Mouse (Mus musculus): Measurements from ENCODE around the gene Gm28230. TPM values are rescaled to one million over a fixed set of nuclear protein-coding genes. Genes with fewer than 3 reads are reported as not detected.
A peak's percentile ranks its signal among the peaks of the same experiment; 100 is the strongest.

Gm28230 gene
- total RNA-seq (2022) = not detected

DNA sequence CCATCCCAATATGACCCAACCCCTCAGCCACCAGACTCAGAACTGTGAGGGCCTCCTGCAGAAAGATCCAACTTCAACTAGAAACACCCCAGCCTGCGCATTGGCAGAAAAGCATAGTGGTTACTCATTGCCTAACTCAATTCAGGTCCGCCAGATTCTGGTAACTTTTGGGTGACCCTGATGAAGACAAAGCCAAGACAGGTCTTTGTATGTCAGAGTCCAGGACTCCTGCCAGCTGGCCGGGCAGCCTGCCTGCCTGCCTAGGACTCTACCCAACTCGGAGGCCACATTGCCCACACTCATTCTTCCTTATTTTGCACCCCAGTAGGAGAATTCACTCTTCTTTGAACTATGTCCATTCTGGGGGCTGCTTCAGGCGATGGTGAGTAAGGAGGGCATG lies at the start of gene Gm28230:
Gene Gm28230 (plus strand): TSS at position 178 of the 400 bp plus-strand sequence.
- DNase-seq (ENCODE audit: low spot score) = no peak

DNA sequence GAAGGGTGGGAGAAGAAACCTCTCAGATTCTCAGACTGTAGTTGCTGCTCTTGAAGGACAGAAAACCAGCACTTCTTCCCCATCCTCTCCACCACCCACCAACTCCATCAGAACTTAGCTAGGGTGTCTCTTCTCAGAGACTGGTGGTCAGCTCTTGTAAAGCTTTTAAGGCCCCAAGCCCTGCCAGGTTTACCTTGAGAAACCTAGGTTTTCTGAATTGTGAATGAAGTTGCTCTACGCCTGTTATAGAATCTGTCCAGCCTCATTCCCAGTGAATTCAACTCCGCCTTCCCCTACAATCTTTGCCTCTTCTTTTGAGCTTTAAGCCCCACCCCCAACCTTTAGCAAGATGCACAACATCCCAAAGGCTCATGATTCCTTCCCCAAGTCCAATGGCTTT lies 49.4 kb upstream of the Gm28230 start:
- no peak for DNase-seq (ENCODE audit: low spot score)

DNA sequence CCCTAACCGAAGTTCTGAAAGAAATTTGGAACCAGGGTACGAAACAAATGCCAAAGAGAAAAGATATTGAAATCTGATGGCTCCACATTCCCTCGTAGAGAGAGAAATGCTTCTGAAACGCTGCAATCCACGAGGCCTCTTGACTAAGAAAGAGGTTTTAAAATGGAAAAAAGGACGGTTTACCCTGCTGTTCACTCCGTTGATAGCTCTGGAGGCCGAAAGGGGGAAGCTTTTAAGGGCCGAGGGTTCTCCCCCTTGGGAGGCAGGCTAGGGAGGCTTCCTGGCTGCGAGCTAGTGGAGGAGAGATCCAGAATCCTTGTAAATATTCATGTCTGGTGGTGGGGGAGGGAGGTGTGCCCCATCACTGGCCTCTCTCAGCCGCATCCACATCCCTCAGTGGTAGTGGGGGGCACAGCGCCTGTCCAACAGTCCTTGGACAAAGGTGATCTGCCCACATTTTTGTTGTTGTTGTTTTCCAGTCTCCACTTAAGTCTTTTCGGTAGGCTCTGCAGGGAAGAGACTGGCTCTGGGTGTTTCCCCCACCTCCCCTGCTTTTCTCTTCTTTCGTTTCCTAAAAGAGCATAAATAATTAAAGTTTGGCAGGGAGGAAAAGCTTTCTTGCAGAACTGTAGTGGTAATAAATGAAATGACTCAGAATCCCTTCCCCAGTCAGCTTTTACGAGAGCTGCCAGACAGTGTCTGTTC lies 47.5 kb upstream of the Gm28230 start, which contains the start of gene Hoxd11:
Gene Hoxd11 (plus strand): TSS at position 667 of the 705 bp plus-strand sequence.
- no peak for DNase-seq (ENCODE audit: low spot score)

DNA sequence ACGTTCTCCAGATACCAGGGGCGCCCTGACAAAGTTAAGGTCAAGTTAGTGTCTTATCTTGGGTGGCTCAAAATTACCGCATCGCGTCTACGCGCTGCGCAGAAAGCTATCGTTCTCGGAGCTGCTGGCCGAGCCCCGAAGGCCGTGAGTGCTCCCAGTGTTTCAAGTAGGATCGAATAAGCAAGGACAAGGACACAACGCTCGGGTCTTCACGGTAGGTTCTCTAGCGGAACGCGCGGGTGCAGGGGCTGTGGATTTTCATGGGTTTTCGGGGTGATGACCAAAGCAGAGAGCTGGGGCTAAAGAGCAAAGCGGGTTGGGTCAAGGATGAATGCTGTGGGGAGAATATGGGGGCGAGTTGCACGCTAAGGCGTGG lies 46.9 kb upstream of the Gm28230 start:
- no peak for DNase-seq (ENCODE audit: low spot score)

DNA sequence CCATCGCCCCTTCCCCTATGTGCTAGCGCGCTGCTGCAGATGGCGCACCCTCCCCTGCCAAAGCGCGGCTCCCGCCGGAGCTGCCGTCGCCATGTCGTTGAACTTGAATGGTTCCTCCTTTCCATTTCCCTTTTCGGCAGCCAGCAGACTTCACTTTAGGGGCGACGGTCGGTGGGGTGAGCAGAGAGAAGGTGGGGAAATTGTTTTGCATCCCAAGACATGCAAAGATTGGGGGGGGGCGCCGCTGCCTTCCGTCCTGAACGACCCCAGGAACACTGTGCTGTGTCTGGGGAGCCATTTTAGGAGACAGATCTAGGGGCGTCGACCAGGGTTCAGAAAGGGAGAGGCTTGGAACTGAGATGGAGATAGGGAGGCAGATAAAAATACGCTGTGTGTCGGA lies 46.5 kb upstream of the Gm28230 start:
- no peak for DNase-seq (ENCODE audit: low spot score)

DNA sequence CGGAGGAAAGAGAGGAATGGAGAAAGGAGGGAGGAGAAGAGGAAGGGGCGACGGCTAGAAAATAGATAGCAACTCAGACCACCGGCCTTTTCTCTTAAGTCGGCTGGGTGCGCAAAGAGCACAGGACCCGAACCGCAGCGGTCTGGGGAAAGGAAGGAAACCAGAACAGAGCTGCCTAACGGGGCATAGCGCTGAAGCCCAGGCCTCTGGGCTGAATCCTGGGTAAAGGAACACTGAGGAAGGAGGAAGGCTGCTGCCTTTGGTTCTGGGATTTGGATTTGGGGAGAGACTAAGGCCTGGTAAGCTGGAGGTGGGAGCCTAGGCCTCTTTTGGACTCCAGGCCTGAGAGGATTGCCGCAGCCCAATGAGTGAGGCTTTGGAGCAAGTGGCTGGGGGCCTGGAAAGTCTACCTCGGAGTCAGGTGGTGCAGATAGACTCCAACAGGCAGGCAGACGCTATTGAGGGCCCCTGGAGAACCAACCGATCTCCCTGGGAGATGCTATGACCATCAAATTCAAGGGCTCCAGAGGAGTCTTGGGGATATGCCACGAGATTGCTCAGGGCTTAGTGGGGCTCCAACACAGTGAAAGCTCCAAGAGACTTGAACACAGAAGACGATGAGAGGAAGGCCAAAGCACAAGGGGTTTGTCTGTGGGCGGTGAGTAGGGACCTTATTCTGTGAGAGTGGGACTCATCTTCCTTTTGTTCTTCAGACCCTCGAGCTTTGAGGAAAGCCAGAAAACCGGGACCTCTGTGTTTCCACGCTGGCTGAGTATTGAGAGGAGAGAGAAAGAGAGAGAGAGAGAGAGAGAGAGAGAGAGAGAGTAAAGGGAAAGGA lies 45.7 kb upstream of the Gm28230 start:
- DNase-seq (ENCODE audit: low spot score) = no peak

DNA sequence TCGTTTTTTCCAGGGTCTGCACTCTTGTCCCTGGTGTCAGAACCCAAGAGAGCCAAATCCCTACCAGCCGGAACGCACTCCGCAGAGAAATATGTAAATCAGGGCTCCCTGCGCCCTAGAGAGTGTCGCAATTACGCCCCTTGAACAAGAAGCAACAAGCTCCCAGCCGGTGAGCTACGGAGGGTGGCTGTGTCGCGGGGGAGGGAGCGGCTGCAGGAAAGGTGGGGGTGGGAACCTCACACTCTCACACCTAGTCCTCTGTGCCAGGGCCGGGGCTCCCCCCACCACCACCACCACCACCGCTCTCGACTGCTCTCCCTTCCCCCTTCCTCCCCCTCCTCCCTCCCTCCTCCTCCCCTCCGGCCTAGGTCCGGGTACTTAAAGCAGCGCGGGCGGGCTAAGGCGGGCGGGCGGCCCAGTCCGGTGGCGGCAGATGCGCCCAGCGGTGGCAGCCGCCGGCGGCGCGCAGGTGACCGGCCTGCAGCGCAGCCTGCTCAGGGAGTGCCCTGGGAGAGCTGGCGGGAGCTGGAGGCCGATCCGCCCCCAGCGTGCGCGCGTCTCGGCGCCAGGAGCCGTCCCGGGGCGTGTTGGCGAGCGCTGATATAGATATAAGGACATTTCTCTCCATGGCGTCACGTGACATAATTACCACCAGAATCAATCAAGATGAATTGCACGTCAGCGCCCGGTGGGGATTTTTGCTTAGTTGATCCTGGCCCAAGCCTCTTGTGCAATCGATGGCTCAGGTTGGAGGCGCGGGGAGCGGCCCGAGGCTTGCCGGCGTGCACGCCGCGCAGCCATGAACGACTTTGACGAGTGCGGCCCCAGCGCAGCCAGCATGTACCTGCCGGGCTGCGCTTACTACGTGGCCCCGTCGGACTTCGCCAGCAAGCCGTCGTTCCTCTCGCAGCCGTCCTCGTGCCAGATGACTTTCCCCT lies 44.7 kb upstream of the Gm28230 start:
- no peak for DNase-seq (ENCODE audit: low spot score)

DNA sequence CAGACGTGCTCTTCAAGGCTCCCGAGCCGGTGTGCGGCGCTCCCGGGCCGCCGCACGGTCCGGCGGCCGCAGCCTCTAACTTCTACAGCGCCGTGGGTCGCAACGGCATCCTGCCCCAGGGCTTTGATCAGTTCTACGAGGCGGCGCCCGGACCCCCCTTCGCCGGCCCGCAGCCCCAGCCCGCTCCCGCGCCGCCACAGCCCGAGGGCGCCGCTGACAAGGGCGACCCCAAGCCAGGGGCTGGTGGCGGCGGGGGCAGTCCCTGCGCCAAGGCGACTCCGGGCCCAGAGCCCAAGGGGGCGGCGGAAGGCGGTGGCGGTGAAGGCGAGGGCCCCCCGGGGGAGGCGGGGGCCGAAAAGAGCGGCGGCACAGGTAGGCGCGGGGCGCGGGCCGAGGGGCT lies 43.7 kb upstream of the Gm28230 start:
- DNase-seq (ENCODE audit: low spot score) = no peak

DNA sequence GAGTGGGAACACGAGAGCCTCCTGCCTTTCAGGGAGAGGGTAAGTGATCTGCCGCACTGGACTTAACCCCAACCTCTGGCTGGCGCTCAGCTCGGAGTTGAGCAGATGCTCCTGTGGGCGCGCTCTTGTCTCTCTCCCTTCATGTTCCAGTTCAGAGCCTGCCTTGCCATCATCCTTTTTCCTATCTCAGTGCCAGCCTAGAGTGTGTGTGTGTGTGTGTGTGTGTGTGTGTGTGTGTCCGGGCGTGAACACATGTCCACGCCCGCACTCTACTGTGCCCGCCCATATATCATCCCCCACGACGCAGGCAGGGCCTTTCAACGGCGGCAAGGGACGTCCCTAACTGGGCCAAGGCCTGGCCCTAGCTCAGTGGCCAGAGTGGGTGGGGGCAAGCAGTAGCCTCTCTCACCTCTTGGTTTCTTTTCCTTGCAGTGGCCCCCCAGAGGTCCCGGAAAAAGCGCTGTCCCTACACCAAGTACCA lies 43.0 kb upstream of the Gm28230 start:
- DNase-seq (ENCODE audit: low spot score) = no peak

DNA sequence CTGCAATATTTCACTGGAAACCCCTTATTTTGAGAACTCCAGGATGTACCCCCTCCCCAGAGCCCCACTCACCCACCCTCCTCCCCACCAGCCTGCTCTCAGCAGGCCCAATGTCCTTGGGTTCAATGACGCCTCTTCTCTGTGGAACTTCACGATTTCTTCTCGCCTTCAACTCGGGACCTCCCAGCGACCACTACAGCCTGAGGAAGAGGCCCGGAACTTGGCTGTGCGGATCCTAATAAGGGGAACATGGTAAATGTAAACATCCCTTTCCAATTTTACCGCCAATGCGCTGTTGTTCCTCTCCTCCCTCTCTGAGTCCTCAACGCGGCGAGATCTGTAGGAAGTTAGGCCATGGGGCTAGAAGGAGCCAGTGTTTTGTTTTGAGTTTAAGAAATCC lies 42.4 kb upstream of the Gm28230 start:
- DNase-seq (ENCODE audit: low spot score) = no peak

DNA sequence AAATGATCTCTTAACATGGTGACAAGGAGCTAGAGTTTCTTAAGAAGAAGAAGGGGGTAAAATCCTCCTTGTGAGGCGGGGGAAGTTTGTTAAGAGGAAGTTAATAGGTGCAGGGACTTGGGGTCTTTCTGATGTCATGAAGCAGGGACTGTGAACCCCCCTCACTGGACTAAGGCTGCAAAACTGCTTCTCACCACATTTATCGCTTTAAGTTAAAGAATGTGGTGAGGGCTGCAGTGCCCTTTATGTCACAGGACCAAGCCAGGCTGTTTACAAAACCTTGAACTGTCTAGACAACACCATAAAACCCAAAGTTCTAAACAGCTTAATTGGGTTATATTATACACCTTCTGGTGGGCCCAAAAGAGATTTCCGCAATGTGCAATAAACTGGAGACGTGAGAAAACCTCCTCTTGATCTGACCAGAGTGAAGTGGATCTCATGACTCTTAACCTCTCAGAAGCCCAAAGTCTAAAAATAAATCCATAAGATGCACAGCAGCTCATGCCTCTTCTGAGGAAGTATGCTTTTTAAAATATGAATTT lies 41.4 kb upstream of the Gm28230 start:
- no peak for DNase-seq (ENCODE audit: low spot score)

DNA sequence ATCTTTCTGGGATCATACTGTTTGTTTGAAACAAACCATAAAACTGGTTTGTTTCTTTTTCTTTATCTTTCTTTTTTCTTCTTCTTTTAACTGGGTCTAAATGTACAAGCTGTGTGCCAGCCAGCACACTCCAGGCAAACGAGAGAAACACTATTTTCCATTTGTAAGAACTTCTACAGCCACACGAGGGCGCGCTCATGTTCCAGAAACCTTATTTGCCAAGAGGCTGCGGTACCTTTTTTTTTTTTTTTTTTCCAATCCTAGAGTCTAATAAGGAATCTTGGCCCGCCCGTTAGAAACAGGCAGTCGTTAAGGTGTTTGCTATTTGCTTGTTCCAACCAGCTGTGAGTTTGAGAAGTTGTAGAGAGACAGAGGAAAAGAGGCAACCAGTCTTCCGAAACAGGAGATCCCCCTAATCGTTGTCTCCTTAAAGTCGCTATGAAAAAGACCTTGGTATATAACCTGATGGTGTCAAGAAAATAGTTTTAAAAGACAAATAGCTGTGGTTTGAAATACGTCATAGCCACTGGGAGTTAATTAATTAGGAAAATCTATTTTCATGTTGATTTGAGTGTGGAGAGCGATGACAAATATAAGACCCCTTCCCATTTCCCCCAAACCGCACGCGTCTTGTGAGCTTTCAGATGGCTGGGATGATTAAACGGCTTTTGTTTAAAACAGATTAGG lies 40.1 kb upstream of the Gm28230 start:
- DNase-seq (ENCODE audit: low spot score) = peak; percentile 44

DNA sequence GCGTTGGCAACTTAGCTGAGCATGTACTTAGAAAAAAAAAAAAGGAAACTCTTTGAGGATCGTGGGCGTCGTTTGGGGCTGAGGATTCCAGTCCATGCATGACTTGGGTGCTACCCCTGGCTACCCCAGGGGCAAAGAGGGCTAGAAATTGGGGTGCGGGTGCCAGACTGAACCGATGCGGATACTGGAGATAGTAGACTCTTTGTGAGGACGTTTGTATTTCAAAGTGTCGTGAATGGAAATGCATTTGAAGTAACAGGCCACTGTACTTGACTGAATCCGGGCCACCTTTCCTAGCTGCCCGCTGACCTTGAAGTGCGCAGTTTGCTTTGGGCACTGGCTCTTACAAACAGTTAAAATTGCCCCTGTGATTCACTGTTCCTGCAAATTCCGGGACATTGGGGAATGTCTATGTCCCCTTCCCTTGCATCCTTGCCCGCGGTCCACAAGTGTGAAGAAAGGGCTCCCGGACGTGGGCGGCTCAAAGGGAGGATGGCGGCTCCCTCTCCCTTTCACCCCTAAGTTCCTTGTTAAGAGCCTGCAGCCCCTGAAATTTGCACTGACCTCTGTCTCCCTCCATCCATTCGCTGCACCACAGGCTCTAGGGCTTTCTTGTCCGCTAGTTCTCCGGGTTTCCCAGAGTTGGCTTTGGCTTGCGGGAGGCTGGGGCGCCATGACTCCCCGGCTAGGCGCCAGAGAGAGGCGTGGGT lies 39.4 kb upstream of the Gm28230 start:
- no peak for DNase-seq (ENCODE audit: low spot score)

DNA sequence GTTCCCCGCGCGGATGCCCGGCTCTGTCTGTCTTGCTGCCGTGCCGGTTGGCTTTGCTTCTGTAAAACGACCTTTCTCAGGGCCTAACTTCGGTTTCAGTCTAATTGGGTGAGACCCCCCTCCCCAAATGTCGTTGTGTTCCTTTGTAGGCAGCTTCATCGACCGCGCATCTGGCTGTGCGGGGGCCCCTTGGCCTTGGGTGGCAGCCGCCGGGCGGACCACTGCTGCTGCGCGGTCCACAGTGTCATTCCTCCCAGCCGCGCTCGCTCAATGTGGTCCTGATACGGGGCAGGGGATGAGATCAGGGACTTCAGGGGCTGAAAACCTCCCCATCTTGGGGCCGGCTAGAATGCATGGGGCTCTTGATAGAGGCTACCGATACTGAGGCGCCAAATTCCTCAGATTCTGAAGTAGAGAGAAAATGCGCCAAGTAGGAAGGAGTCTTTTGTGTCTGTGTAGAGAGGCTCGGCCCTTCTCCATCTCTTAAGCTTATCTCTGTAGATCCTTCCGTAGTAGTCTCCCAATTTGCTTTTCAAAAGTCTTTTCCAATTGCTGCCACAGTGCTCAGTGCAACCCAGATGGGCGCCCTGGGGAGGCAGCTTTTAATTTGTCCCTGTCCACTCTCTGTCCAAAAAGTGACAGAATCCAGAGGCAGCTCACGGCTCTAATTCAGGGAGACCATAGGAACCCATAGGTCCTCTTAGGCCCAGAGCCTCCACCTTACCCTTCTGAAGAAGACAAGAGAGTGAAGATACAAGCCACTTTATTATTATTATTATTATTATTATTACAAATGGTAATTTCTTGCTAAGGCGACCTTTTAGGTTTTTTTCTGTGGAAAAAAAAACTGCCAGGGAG lies 38.6 kb upstream of the Gm28230 start:
- DNase-seq (ENCODE audit: low spot score) = no peak

DNA sequence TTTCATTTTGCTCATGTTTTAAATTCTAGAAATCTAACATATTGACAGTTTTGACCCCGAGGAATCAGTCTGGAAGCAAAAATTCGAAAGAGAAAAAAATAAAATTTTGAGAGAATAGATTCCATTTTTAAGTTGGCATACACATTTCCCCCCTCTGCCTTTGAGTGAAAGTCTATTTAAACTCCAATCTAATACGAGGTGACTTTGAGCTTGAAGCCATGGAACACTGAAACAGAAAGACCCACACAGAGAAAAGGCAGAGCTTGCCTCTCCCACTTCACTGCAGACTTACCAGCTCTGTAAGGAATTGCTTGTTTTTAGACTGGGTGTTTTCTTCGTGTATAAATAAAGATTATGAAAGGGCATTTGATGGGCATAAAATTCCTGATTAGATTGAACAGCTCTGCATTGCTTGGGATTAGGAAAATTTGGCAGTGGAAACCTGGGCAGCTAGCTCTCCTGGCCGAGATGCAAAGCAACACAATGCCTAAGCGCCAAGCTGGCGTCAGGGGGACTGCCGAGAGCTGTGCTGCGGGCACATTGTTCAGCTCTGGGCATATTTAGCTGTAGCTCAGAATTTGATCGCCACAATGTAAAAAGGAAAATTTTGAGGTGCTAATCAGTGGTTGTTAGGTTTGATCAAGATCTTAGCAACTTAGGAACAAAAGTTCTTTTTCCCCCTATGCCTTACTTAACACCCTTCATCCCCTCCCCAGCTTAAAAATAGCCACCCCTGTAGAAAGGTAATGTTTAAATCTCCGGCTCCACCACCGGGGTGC lies 37.5 kb upstream of the Gm28230 start:
- DNase-seq (ENCODE audit: low spot score) = no peak

DNA sequence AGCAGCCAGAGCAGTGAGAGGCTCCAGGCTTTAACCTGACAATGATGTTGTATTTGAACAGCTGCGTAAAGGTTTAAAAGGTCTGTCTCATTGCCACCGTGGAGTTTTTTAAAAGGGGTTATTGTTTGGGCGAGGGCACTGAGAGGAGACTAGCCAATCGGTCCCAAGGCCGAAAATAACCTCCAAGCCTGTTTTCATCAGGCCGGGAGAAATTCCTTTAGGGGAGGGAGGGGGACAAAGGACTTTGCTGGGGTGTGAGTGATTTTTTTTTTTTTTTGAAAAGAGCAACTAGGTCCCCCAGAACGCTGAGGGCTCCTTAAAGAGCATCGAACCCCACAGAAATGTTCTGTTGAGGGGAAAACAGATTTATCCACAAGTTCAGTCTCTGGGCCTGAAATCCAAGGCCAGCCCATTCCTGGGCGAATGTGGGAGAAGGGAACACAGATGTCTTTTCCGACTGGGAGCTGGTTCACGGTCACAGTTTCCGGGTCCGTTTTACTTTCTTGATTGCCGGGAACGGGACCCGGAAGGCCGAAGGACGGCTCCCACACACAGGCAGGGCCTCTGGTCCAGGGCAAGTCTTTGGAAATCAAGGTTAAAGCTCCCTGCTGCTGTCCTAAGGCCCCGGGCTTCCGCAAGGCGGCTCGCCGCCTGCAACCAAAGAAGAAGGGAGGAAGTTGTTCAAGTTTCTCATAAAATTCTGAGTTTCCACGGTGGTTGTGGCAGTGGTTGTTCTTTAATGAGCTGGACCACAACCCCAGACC lies 36.8 kb upstream of the Gm28230 start:
- no peak for DNase-seq (ENCODE audit: low spot score)

DNA sequence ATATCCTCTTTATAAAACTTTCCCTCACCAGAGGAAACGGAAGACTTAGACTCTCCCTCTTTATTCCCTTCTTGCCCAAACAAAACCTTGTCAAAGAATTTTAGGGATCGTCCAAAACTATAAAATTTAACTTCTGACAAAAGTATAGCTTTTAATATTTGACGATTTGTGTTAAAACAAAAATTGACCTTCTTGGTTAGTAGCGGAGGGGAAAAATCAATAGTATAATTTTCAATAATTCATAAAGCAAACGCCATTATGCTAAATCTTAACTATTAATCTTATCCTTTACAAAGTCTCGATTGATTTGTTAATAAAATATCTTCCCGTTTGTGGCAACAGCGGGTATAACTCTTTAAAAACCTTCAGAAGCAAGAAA lies 36.2 kb upstream of the Gm28230 start:
- DNase-seq (ENCODE audit: low spot score) = no peak
